Mouse (Mus musculus): ENCODE data around the gene Peli1. TPM values are rescaled to one million over a fixed set of nuclear protein-coding genes. Genes with fewer than 3 reads are reported as not detected.

Peli1 gene
- polyA plus RNA-seq, 1 experiment from 2014 or later, result 57.6 TPM

GRCm38 (mm10) chr11:21102273-21103005 is 11.3 kb downstream of the Peli1 start:
- H3K4me3 ChIP-seq (ENCODE audit: low read depth, low read length), result no peak overlapping the region
- H3K9me3 ChIP-seq (replicated peaks; ENCODE audit: control insufficient read depth, low read length, poor library complexity, severe bottlenecking), result no peaks in the 10 kb centered on the region
- H3K27ac ChIP-seq (ENCODE audit: low read length), result no peak overlapping the region
- H3K9ac ChIP-seq (ENCODE audit: low read depth, low read length), result no peak overlapping the region
- H3K36me3 ChIP-seq (ENCODE audit: control insufficient read depth, insufficient read depth, low read length), result no peaks in the 10 kb centered on the region
- H3K4me2 ChIP-seq (ENCODE audit: low read length), result no peak overlapping the region
- WGBS, result 83% methylated on average over 6 of the region's 6 CpGs
- H3K4me1 ChIP-seq (ENCODE audit: control insufficient read depth, insufficient read depth, low read length), result 0 out of 2 replicates have a peak, but pooled peaks cover 2% of the 10 kb centered on the region
- no peak for ATAC-seq
- H3K27me3 ChIP-seq (ENCODE audit: control insufficient read depth, insufficient read depth, low read depth, low read length), result no peaks in the 10 kb centered on the region

- no peaks in the 10 kb centered on the region for H3K9me3 ChIP-seq (replicated peaks; ENCODE audit: control insufficient read depth, low read length, poor library complexity, severe bottlenecking)
- H3K27me3 ChIP-seq (ENCODE audit: control insufficient read depth, insufficient read depth, low read depth, low read length), result no peaks in the 10 kb centered on the region
- no peaks in the 10 kb centered on the region for H3K36me3 ChIP-seq (ENCODE audit: control insufficient read depth, insufficient read depth, low read length)
- WGBS, result 73% methylated on average over 2 of the region's 2 CpGs
- no peak overlapping the region for H3K9ac ChIP-seq (ENCODE audit: low read depth, low read length)
- H3K27ac ChIP-seq (ENCODE audit: low read length), result no peak overlapping the region
- 0 out of 2 replicates have a peak, but pooled peaks cover 2% of the 10 kb centered on the region for H3K4me1 ChIP-seq (ENCODE audit: control insufficient read depth, insufficient read depth, low read length)
- ATAC-seq, result no peak
- H3K4me3 ChIP-seq (ENCODE audit: low read depth, low read length), result no peak overlapping the region
- H3K4me2 ChIP-seq (ENCODE audit: low read length), result no peak overlapping the region
Measured at GRCm38 (mm10) chr11:21103186-21103585, 12.1 kb downstream of the Peli1 start.

- no peak for ATAC-seq
- no peak overlapping the region for H3K4me3 ChIP-seq (ENCODE audit: low read depth, low read length)
- H3K9me3 ChIP-seq (replicated peaks; ENCODE audit: control insufficient read depth, low read length, poor library complexity, severe bottlenecking), result no peaks in the 10 kb centered on the region
- WGBS, result 86% methylated on average over 1 of the region's 1 CpGs
- H3K27ac ChIP-seq (ENCODE audit: low read length), result no peak overlapping the region
- H3K4me1 ChIP-seq (ENCODE audit: control insufficient read depth, insufficient read depth, low read length), result 0 out of 2 replicates have a peak, but pooled peaks cover 2% of the 10 kb centered on the region
- H3K4me2 ChIP-seq (ENCODE audit: low read length), result no peak overlapping the region
- H3K36me3 ChIP-seq (ENCODE audit: control insufficient read depth, insufficient read depth, low read length), result no peaks in the 10 kb centered on the region
- H3K9ac ChIP-seq (ENCODE audit: low read depth, low read length), result no peak overlapping the region
- H3K27me3 ChIP-seq (ENCODE audit: control insufficient read depth, insufficient read depth, low read depth, low read length), result no peaks in the 10 kb centered on the region
Measured at GRCm38 (mm10) chr11:21105393-21105792, 14.3 kb downstream of the Peli1 start.

DNA sequence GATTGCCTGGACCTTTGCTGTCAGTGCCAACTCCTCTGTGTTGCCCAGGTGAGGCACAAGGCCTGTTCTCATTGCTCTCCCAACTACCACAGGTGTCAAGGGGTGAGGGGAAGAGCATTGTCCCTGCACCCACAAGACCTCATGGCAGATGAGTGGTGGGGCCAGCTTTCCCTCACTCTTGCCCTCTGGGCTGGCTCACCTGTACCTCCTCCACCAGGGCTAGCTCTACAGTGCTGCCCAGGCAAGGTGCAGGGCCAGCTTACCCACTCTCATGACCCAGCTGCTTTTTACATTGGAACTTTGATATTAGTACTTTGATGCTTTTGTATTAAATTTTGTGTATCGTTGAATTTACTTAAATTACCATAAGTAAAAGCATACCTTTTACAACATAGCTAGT is 16.0 kb downstream of the Peli1 start:
- Histone ChIP-seq H3K27ac (ENCODE audit: low read length) (no peak overlapping the region), H3K4me1 (ENCODE audit: control insufficient read depth, insufficient read depth, low read length) (no peaks in the 10 kb centered on the region), H3K4me3 (ENCODE audit: low read depth, low read length) (no peak overlapping the region), H3K9me3 (replicated peaks; ENCODE audit: control insufficient read depth, low read length, poor library complexity, severe bottlenecking) (no peaks in the 10 kb centered on the region), H3K4me2 (ENCODE audit: low read length) (no peak overlapping the region), H3K27me3 (ENCODE audit: control insufficient read depth, insufficient read depth, low read depth, low read length) (no peaks in the 10 kb centered on the region), H3K9ac (ENCODE audit: low read depth, low read length) (no peak overlapping the region), H3K36me3 (ENCODE audit: control insufficient read depth, insufficient read depth, low read length) (no peaks in the 10 kb centered on the region)
- WGBS, result 96% methylated on average over 1 of the region's 1 CpGs
- peak; percentile 58; the same call in 1 of the 2 replicates for ATAC-seq

GRCm38 (mm10) chr11:21109279-21109678 is 18.2 kb downstream of the Peli1 start:
- 89% methylated on average over 2 of the region's 2 CpGs for WGBS
- Histone ChIP-seq H3K9ac (ENCODE audit: low read depth, low read length) (no peak overlapping the region), H3K27ac (ENCODE audit: low read length) (no peak overlapping the region), H3K27me3 (ENCODE audit: control insufficient read depth, insufficient read depth, low read depth, low read length) (no peaks in the 10 kb centered on the region), H3K4me3 (ENCODE audit: low read depth, low read length) (no peak overlapping the region), H3K9me3 (replicated peaks; ENCODE audit: control insufficient read depth, low read length, poor library complexity, severe bottlenecking) (no peaks in the 10 kb centered on the region), H3K36me3 (ENCODE audit: control insufficient read depth, insufficient read depth, low read length) (no peaks in the 10 kb centered on the region), H3K4me2 (ENCODE audit: low read length) (no peak overlapping the region), H3K4me1 (ENCODE audit: control insufficient read depth, insufficient read depth, low read length) (peaks cover 4% of the 10 kb centered on the region; the same call in 1 of the 2 replicates)
- ATAC-seq, result no peak

DNA sequence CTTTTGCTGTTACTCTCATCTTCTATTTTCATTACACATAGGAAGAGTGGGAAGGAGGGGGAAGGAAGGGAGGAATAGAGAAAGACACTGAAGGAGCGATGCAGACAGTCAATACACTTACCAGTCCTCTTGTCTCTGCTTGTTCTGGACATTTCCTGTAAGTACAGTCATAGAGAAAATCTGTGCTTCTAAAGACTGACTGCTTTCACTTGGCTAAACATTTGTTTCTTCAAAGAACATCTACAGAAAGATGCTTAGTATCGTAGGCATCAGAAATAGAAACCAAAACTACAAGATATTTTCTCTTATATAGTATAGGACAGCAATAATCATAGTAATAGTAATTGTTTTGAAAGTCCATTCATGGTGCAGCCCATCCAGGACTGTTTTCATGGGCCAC is 23.4 kb downstream of the Peli1 start:
- Histone ChIP-seq H3K36me3 (ENCODE audit: control insufficient read depth, insufficient read depth, low read length) (no peaks in the 10 kb centered on the region), H3K4me2 (ENCODE audit: low read length) (no peak overlapping the region), H3K27ac (ENCODE audit: low read length) (no peak overlapping the region), H3K9me3 (replicated peaks; ENCODE audit: control insufficient read depth, low read length, poor library complexity, severe bottlenecking) (no peaks in the 10 kb centered on the region), H3K4me1 (ENCODE audit: control insufficient read depth, insufficient read depth, low read length) (peaks cover 4% of the 10 kb centered on the region; the same call in 1 of the 2 replicates), H3K4me3 (ENCODE audit: low read depth, low read length) (no peak overlapping the region), H3K27me3 (ENCODE audit: control insufficient read depth, insufficient read depth, low read depth, low read length) (no peaks in the 10 kb centered on the region), H3K9ac (ENCODE audit: low read depth, low read length) (no peak overlapping the region)
- WGBS, result 96% methylated on average over 2 of the region's 2 CpGs
- no peak for ATAC-seq

GRCm38 (mm10) chr11:21115804-21116203 is 24.7 kb downstream of the Peli1 start:
- H3K4me3 ChIP-seq (ENCODE audit: low read depth, low read length), result no peak overlapping the region
- no peak for ATAC-seq
- no peaks in the 10 kb centered on the region for H3K27me3 ChIP-seq (ENCODE audit: control insufficient read depth, insufficient read depth, low read depth, low read length)
- H3K9ac ChIP-seq (ENCODE audit: low read depth, low read length), result no peak overlapping the region
- no peaks in the 10 kb centered on the region for H3K9me3 ChIP-seq (replicated peaks; ENCODE audit: control insufficient read depth, low read length, poor library complexity, severe bottlenecking)
- no peak overlapping the region for H3K27ac ChIP-seq (ENCODE audit: low read length)
- peaks cover 4% of the 10 kb centered on the region; the same call in 1 of the 2 replicates for H3K4me1 ChIP-seq (ENCODE audit: control insufficient read depth, insufficient read depth, low read length)
- no peak overlapping the region for H3K4me2 ChIP-seq (ENCODE audit: low read length)
- no peaks in the 10 kb centered on the region for H3K36me3 ChIP-seq (ENCODE audit: control insufficient read depth, insufficient read depth, low read length)

GRCm38 (mm10) chr11:21116623-21117295 is 25.7 kb downstream of the Peli1 start:
- ATAC-seq, result no peak
- 92% methylated on average over 3 of the region's 3 CpGs for WGBS
- Histone ChIP-seq H3K9ac (ENCODE audit: low read depth, low read length) (no peak overlapping the region), H3K4me1 (ENCODE audit: control insufficient read depth, insufficient read depth, low read length) (peaks cover 4% of the 10 kb centered on the region; the same call in 1 of the 2 replicates), H3K27ac (ENCODE audit: low read length) (no peak overlapping the region), H3K4me3 (ENCODE audit: low read depth, low read length) (no peak overlapping the region), H3K4me2 (ENCODE audit: low read length) (no peak overlapping the region), H3K9me3 (replicated peaks; ENCODE audit: control insufficient read depth, low read length, poor library complexity, severe bottlenecking) (no peaks in the 10 kb centered on the region), H3K27me3 (ENCODE audit: control insufficient read depth, insufficient read depth, low read depth, low read length) (no peaks in the 10 kb centered on the region), H3K36me3 (ENCODE audit: control insufficient read depth, insufficient read depth, low read length) (no peaks in the 10 kb centered on the region)

- no peaks in the 10 kb centered on the region for H3K4me1 ChIP-seq (ENCODE audit: control insufficient read depth, insufficient read depth, low read length)
- no peak overlapping the region for H3K4me2 ChIP-seq (ENCODE audit: low read length)
- no peak overlapping the region for H3K9ac ChIP-seq (ENCODE audit: low read depth, low read length)
- H3K4me3 ChIP-seq (ENCODE audit: low read depth, low read length), result no peak overlapping the region
- no peak for ATAC-seq
- H3K27ac ChIP-seq (ENCODE audit: low read length), result no peak overlapping the region
- H3K9me3 ChIP-seq (replicated peaks; ENCODE audit: control insufficient read depth, low read length, poor library complexity, severe bottlenecking), result no peaks in the 10 kb centered on the region
- no peaks in the 10 kb centered on the region for H3K27me3 ChIP-seq (ENCODE audit: control insufficient read depth, insufficient read depth, low read depth, low read length)
- 91% methylated on average over 2 of the region's 2 CpGs for WGBS
- no peaks in the 10 kb centered on the region for H3K36me3 ChIP-seq (ENCODE audit: control insufficient read depth, insufficient read depth, low read length)
Measured at GRCm38 (mm10) chr11:21121737-21122136, 30.6 kb downstream of the Peli1 start.

All from midbrain, embryonic 16.5 days (tissue).